Mouse (Mus musculus): ENCODE results near the gene Acot6. TPM values are rescaled to one million over a fixed set of nuclear protein-coding genes. Genes with fewer than 3 reads are reported as not detected.
A peak's percentile ranks its signal among the peaks of the same experiment; 100 is the strongest.

Acot6 gene
- polyA plus RNA-seq, 1 experiment from 2014 or later = 0.63 TPM

DNA sequence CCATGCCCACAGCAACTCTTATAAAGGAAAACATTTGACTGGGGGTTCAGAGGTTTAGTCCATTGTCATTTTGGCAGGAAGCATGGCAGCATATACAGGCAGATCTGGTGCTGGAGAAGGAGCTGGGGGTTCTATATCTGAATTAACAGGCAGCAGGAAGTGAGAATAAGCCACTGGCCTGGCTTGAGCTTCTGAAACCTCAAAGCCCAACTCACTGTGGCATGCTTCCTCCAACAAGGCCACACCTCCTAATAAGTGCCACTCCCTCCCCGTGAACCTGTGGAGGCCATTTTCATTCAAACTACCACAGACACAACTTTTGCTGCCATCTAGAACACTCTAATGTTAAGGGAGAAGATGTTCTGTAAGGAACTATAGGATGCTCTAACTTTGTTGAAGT lies 7.2 kb downstream of the Acot6 start:
- Histone ChIP-seq H3K4me3 (no peak overlapping the region), H3K36me3 (no peaks in the 10 kb centered on the region), H3K27me3 (no peaks in the 10 kb centered on the region), H3K9me3 (no peaks in the 10 kb centered on the region), H3K9ac (no peak overlapping the region), H3K4me1 (replicated peaks) (no peaks in the 10 kb centered on the region), H3K27ac (replicated peaks) (no peak overlapping the region), H3K4me2 (no peak overlapping the region)
- WGBS = 71% methylated on average over 1 of the region's 1 CpGs
- no peak for ATAC-seq (ENCODE audit: low read depth)

GRCm38 (mm10) chr12:84109924-84110323 lies 9.5 kb downstream of the Acot6 start:
- no peak overlapping the region for H3K9ac ChIP-seq
- H3K36me3 ChIP-seq = no peaks in the 10 kb centered on the region
- no peaks in the 10 kb centered on the region for H3K9me3 ChIP-seq
- H3K27me3 ChIP-seq = no peaks in the 10 kb centered on the region
- peaks cover 7% of the 10 kb centered on the region for H3K4me1 ChIP-seq (replicated peaks)
- H3K4me2 ChIP-seq = no peak overlapping the region
- H3K4me3 ChIP-seq = no peak overlapping the region
- H3K27ac ChIP-seq (replicated peaks) = no peak overlapping the region
- no peak for ATAC-seq (ENCODE audit: low read depth)
- WGBS = 59% methylated on average over 1 of the region's 1 CpGs

DNA sequence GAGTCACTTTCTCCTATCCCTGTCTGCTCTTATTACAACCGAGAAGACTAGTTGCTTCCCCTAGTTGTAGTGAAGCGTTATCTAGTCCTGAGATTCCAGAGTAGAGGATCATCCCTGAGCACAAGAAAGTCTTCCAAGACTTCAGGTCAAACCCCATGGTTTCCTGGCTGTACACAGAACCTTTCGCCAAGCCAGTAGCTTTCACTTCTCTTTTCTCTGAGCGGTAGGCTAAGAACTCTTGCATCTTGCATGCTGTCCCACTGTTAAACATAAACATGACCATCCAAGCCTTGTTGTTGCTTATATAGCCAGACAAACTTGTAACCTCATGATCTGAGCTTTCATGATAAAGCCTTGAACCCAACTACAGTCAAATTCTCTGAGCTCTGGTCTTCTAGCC lies 10.4 kb downstream of the Acot6 start:
- H3K27ac ChIP-seq (replicated peaks) = no peak overlapping the region
- no peak overlapping the region for H3K4me2 ChIP-seq
- H3K36me3 ChIP-seq = no peaks in the 10 kb centered on the region
- ATAC-seq (ENCODE audit: low read depth) = no peak
- no peak overlapping the region for H3K4me3 ChIP-seq
- WGBS = 94% methylated on average over 4 of the region's 4 CpGs
- H3K4me1 ChIP-seq (replicated peaks) = peaks cover 12% of the 10 kb centered on the region
- H3K9ac ChIP-seq = no peak overlapping the region
- H3K9me3 ChIP-seq = no peaks in the 10 kb centered on the region
- H3K27me3 ChIP-seq = no peaks in the 10 kb centered on the region

- H3K4me1 ChIP-seq (replicated peaks) = peaks cover 12% of the 10 kb centered on the region
- H3K4me2 ChIP-seq = peak overlapping the region; percentile 82
- H3K4me3 ChIP-seq = peak overlapping the region; percentile 84
- H3K9me3 ChIP-seq = no peaks in the 10 kb centered on the region
- no peaks in the 10 kb centered on the region for H3K36me3 ChIP-seq
- WGBS = 57% methylated on average over 6 of the region's 6 CpGs
- peak overlapping the region; percentile 85; the same call in 1 of the 2 replicates for H3K9ac ChIP-seq
- 0 out of 2 replicates have a peak, but pooled peaks have one; percentile 5 for ATAC-seq (ENCODE audit: low read depth)
- no peak overlapping the region for H3K27ac ChIP-seq (replicated peaks)
- no peaks in the 10 kb centered on the region for H3K27me3 ChIP-seq
Observed at GRCm38 (mm10) chr12:84113676-84114075, 13.2 kb downstream of the Acot6 start.

- Histone ChIP-seq H3K4me3 (peak within 1 kb of the TSS; percentile 84), H3K9ac (peak within 1 kb of the TSS; percentile 85), H3K27ac (replicated peaks) (peak within 1 kb of the TSS; percentile 61), H3K9me3 (no peaks in the 10 kb centered on the region), H3K4me1 (replicated peaks) (peaks cover 12% of the 10 kb centered on the region), H3K36me3 (no peaks in the 10 kb centered on the region), H3K27me3 (no peaks in the 10 kb centered on the region), H3K4me2 (peak within 1 kb of the TSS; percentile 82)
- ATAC-seq (ENCODE audit: low read depth) = peak; percentile 98
- WGBS = 3% methylated on average over 30 of the region's 35 CpGs
Observed at GRCm38 (mm10) chr12:84114153-84114994, 13.9 kb downstream of the Acot6 start, which contains the start of gene Dnal1. Dnal1 (plus strand) TSS chr12:84114366.

- Histone ChIP-seq H3K27me3 (no peaks in the 10 kb centered on the region), H3K4me2 (no peak overlapping the region), H3K9ac (no peak overlapping the region), H3K4me1 (replicated peaks) (peaks cover 9% of the 10 kb centered on the region), H3K9me3 (no peaks in the 10 kb centered on the region), H3K27ac (replicated peaks) (no peak overlapping the region), H3K36me3 (0 out of 2 replicates have a peak, but pooled peaks cover 6% of the 10 kb centered on the region), H3K4me3 (no peak overlapping the region)
- ATAC-seq (ENCODE audit: low read depth) = no peak
- WGBS = 98% methylated on average over 5 of the region's 5 CpGs
Observed at GRCm38 (mm10) chr12:84119584-84119983, 19.1 kb downstream of the Acot6 start.

DNA sequence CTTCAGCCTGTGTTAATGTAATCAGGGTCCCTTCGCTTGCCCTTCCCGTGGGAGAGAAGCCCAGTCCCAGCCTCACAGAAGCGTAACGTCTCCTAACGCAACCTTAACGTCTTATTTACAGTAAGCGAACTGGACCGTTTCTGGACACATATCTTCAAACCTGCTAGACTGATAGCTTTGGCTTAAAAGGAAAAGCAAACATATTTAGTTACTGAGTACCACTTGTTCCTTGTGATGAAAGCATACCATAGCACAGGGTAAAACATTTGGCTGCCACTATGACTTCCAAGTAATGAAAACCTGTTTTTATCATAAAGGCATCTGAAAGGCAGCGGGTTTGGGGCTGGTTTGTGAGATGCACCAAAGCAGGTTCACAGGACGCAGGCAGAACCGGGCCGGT lies 25.4 kb downstream of the Acot6 start:
- Histone ChIP-seq H3K36me3 (peaks cover 30% of the 10 kb centered on the region), H3K27ac (replicated peaks) (no peak overlapping the region), H3K27me3 (no peaks in the 10 kb centered on the region), H3K4me1 (replicated peaks) (no peaks in the 10 kb centered on the region), H3K4me3 (no peak overlapping the region), H3K4me2 (no peak overlapping the region), H3K9ac (no peak overlapping the region), H3K9me3 (no peaks in the 10 kb centered on the region)
- ATAC-seq (ENCODE audit: low read depth) = no peak
- WGBS = 78% methylated on average over 12 of the region's 12 CpGs

DNA sequence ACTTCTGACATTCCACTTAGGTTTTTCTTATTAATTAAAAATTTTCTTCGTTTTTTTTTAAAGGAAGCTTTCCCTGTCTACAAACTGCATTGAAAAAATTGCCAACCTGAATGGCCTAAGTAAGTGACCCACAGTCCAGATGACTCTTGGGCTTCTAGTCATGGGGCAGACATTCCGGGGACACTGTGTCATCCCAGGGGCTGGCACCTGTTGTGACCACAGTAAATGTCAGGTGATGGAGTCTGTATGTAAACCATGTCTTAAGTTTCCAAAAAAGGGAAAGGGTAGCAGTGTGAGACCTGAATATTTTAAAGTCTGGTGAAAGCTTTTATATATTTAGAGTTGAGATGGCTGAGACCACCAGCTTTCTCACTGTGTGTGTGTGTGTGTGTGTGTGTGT lies 26.4 kb downstream of the Acot6 start:
- no peaks in the 10 kb centered on the region for H3K4me1 ChIP-seq (replicated peaks)
- H3K36me3 ChIP-seq = peaks cover 34% of the 10 kb centered on the region
- no peak for ATAC-seq (ENCODE audit: low read depth)
- H3K27me3 ChIP-seq = no peaks in the 10 kb centered on the region
- no peak overlapping the region for H3K9ac ChIP-seq
- no peaks in the 10 kb centered on the region for H3K9me3 ChIP-seq
- no peak overlapping the region for H3K4me3 ChIP-seq
- no peak overlapping the region for H3K4me2 ChIP-seq
- H3K27ac ChIP-seq (replicated peaks) = no peak overlapping the region
- WGBS = 81% methylated on average over 2 of the region's 2 CpGs

DNA sequence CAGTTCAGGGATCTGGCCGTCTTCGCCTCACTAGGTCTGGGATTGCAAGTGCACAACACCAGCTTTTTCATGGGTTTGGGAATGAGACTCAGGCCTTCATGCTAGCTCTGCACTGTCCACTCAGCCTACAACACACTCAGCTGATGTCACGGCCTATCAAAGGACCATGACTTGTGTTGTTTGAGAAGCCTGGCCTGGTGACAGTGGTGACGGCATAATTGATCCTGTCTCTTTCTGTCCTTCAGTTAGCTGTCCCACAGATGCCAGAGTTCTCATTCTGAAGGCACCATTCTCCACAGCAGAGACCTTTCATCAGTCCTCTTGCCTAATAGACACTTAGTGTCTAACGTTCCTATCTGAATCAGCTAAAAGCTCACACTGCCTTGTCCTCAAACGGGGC lies 28.1 kb downstream of the Acot6 start:
- Histone ChIP-seq H3K9me3 (no peaks in the 10 kb centered on the region), H3K36me3 (peaks cover 36% of the 10 kb centered on the region), H3K9ac (no peak overlapping the region), H3K4me3 (no peak overlapping the region), H3K27me3 (no peaks in the 10 kb centered on the region), H3K27ac (replicated peaks) (no peak overlapping the region), H3K4me1 (replicated peaks) (no peaks in the 10 kb centered on the region), H3K4me2 (no peak overlapping the region)
- 87% methylated on average over 6 of the region's 6 CpGs for WGBS
- ATAC-seq (ENCODE audit: low read depth) = no peak

GRCm38 (mm10) chr12:84129931-84130330 lies 29.5 kb downstream of the Acot6 start:
- Histone ChIP-seq H3K36me3 (peaks cover 36% of the 10 kb centered on the region), H3K27me3 (no peaks in the 10 kb centered on the region), H3K27ac (replicated peaks) (no peak overlapping the region), H3K9me3 (no peaks in the 10 kb centered on the region), H3K4me1 (replicated peaks) (no peaks in the 10 kb centered on the region), H3K4me2 (no peak overlapping the region), H3K9ac (no peak overlapping the region), H3K4me3 (no peak overlapping the region)
- ATAC-seq (ENCODE audit: low read depth) = no peak
- 93% methylated on average over 8 of the region's 8 CpGs for WGBS

DNA sequence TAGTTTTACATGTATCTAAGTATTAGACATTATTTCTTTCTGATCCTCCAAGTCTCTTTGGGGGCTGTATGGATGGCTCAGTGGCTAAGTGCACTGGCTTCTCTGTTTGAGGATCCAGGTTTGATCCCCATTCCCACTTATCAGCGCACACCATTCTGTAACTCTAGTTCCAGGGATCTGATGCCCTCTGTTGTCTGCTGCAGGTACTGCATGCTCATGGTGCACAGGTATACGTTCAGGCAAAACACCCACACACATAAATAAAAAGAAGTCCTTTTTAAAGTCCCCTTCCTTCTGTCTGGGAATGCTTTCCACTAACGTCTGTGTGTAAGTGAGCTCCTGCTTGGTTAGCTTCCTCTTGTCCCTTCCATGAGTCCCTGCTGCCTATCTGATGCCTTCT lies 31.8 kb downstream of the Acot6 start:
- no peak overlapping the region for H3K4me3 ChIP-seq
- H3K4me2 ChIP-seq = no peak overlapping the region
- H3K4me1 ChIP-seq (replicated peaks) = no peaks in the 10 kb centered on the region
- no peaks in the 10 kb centered on the region for H3K9me3 ChIP-seq
- ATAC-seq (ENCODE audit: low read depth) = no peak
- H3K27ac ChIP-seq (replicated peaks) = no peak overlapping the region
- no peak overlapping the region for H3K9ac ChIP-seq
- H3K27me3 ChIP-seq = no peaks in the 10 kb centered on the region
- 53% methylated on average over 3 of the region's 3 CpGs for WGBS
- peaks cover 56% of the 10 kb centered on the region for H3K36me3 ChIP-seq

GRCm38 (mm10) chr12:84137131-84137530 lies 36.7 kb downstream of the Acot6 start:
- Histone ChIP-seq H3K36me3 (peaks cover 47% of the 10 kb centered on the region), H3K9me3 (no peaks in the 10 kb centered on the region), H3K4me1 (replicated peaks) (no peaks in the 10 kb centered on the region), H3K4me3 (no peak overlapping the region), H3K4me2 (no peak overlapping the region), H3K9ac (no peak overlapping the region), H3K27me3 (no peaks in the 10 kb centered on the region), H3K27ac (replicated peaks) (no peak overlapping the region)
- 93% methylated on average over 7 of the region's 7 CpGs for WGBS
- no peak for ATAC-seq (ENCODE audit: low read depth)

GRCm38 (mm10) chr12:84140135-84140534 lies 39.7 kb downstream of the Acot6 start:
- H3K27me3 ChIP-seq = no peaks in the 10 kb centered on the region
- H3K36me3 ChIP-seq = peaks cover 47% of the 10 kb centered on the region
- H3K27ac ChIP-seq (replicated peaks) = no peak overlapping the region
- WGBS = 77% methylated on average over 4 of the region's 4 CpGs
- no peak overlapping the region for H3K4me2 ChIP-seq
- no peak for ATAC-seq (ENCODE audit: low read depth)
- H3K4me1 ChIP-seq (replicated peaks) = no peaks in the 10 kb centered on the region
- H3K4me3 ChIP-seq = no peak overlapping the region
- no peaks in the 10 kb centered on the region for H3K9me3 ChIP-seq
- H3K9ac ChIP-seq = no peak overlapping the region
